Mouse (Mus musculus): ENCODE measurements around the gene Nup93.

DNA sequence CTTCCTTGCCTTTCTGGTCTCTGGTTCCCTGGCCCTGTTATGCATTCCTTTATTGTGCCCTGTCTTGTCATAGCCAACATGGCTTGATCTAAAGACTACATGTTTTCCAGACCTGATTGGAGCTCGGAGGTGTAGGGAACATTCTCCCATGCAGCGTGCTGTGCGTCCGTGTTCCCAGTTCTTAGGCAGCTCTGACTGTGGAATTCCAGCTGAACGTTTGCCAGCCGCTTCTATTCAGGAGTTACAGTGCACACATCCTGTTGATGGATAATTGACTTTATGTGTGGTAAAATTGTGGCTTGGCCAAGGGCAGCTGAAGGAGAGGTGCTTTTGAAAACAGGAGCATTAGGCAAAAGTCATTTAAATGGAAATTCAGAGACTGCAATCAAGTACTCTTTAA lies 77.7 kb downstream of the Nup93 start:
- TF ChIP-seq GATA1 (IDR thresholded peaks at IDR 0.05; ENCODE audit: borderline replicate concordance, low read length) (no peak), FLI1 (IDR thresholded peaks at IDR 0.05; ENCODE audit: low read length) (no peak)

Data from megakaryocyte, embryonic 14.5 days (primary cell).